Mouse (Mus musculus) gonadal fat pad, adult 2 months (tissue): ENCODE data around the gene Mcam. TPM values are rescaled to one million over a fixed set of nuclear protein-coding genes. Genes with fewer than 3 reads are reported as not detected.

Experiments
- DNase-seq: peaks from one replicate; pipeline ENCODE4 v3.0.0-alpha.2; 2012; ENCODE audit warnings: low read depth
- polyA plus RNA-seq: library from polyadenylated mRNA; depleted of rRNA; stranded (reverse); fragments of >200 nt; gene quantifications from 2 replicates; pipeline ENCODE4 v1.2.3, GENCODE M21; 2012

The Mcam gene
- polyA plus RNA-seq, 1 experiment = 288 TPM

DNA sequence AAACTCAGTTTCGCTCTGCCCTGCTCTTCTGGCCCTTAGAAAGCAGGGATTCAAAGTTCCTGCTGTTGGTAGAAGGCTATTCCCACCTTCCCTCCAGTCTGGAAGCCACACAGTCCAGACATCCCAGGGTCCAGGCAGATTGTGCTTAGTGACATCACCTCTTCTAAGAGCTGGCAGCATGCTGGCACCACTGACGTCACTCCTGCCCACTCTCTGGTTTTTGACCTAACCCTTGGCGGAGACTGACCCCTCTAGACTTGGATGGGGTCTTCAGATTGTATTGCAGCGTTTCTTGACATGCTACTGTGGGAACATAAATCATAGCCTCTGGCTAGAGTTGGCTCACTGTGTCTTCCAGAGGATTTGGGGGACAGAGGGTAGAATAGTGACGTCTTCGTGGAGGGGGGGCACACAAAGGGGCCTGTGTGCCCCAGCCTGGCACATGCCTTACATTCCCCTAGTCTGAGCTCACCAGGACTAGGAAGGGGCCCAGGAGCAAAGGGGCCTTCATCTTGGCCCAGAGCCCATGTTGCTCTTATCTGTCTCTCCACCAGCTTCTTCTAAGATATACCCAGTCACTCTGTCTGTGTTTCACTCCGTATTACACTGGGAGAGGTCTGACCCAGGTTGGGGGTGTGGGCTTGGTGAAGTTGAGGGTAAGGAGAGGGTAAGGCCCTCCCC is 1.6 kb downstream of the Mcam start:
- DNase-seq = no peak

DNA sequence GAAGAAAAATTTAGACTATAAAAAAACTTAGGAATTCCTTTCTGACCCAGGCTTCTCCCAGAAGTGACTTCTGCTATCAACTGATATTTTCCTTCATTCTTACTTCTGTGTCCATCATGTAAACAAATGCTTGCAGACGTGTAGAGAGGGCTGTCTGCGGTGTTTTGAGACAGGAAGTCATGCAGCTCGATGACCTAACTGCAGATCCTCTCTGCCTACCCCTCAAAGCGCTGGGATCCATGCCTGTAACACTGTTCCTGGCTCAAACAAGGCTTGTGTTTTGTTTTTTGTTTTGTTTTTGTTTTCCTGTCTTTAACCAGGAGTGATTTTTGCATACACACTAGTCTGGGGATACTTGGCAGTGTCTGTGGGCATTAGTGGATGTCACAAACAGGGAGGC is 3.6 kb downstream of the Mcam start:
- DNase-seq = no peak

DNA sequence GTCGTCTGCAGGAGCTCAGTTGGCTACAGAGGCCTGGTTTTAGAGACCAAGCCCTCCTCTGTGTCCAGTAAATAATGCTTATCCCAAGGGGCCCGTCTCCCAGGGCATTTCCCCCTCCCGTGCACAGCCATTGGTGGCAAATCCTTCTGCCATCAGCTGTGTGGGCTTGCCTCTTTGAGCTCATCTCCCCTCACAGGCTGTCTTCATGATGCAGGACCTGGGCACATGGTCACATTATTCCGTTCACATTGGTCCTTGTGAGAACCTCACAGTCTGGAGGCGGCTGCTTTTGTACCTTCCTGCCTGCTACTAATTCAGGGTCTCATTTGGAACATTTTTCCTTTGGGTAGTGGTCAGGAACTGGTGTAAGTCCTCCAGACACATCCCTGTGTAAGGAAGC is 7.7 kb downstream of the Mcam start:
- DNase-seq = no peak

DNA sequence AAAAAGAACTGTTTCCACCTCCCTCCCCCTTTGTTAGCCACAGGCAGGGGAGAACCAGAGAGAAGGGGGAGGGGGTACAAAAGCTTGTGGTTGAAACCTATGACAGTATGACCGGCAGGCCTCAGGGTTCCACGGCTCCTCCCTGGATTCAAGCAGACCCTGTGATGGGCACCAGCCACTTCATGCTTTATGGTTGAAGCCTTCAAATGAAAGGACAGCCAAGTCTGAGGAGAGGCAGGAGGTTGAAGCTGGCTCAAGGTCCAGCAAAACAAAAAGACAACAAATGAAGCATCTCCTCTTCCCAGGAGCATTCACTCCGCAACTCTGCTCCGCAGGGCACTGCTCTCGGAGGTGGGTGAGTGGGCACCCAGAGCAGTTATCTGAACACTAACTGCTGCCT is 9.2 kb downstream of the Mcam start:
- DNase-seq = no peak

DNA sequence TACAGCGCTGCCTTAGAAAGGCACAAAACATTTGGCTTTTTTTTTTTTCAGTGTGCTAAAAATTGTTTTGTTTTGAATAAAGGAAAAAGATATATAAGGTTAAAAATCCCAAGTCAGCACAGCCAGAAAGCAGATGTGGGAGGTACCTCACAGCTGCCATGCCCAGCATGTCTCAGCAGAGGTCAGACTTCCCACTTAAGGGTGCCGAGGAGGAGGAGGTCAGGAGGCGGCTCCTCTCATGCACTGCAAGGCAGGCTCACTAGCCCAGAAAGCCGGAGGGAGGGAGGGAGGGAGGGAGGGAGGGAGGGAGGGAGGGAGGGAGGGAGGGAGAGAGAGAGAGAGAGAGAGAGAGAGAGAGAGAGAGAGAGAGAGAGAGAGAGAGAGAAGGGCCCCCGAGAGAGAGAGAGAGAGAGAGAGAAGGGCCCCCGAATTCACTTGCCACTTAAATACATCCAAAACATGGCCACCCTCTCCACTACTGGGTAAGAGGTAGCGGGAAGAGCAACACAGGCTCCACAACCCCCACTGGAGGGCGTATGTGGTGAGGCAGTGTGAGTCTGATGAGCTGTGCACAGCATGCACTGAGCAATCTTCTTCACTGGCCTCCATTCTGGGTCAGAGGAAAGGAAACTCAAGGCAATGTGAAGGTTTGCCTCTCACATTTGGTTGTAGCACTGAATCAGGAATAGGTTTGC is 9.9 kb downstream of the Mcam start:
- DNase-seq = no peak

DNA sequence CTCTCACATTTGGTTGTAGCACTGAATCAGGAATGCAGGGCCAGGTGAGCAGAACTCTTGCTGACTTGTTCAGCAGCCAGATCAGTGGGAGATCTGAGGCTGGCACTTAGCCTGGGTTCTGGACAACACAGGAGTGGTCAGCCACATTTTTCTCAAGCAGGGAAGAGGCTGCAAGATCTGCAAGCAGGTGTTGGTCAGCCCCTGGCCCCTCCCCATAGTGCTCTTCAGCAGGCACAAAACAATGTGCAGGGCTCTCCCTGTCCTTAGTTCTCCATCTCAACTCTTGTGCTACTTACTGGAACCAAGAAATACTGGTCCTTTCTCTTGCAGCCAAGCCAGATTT is 10.4 kb downstream of the Mcam start:
- no peak for DNase-seq

DNA sequence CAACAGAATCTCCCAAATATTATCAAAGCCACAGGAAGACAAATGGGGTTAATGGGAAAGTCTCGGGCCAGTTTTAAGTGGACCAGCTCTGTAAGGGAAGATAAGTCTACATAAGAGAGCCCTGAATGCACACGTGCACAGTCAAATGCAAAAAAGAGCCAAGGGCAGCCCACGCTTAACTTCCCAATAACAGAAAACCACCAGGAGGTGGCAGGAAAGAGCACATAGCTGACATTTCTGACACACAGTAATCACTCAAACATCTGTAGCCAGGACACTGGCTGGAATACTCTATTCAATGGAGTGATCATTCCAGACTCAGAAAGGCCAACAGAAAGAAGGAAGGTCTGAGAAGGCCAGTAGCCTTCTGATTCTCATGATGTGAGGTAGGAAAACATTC is 13.0 kb downstream of the Mcam start:
- no peak for DNase-seq

DNA sequence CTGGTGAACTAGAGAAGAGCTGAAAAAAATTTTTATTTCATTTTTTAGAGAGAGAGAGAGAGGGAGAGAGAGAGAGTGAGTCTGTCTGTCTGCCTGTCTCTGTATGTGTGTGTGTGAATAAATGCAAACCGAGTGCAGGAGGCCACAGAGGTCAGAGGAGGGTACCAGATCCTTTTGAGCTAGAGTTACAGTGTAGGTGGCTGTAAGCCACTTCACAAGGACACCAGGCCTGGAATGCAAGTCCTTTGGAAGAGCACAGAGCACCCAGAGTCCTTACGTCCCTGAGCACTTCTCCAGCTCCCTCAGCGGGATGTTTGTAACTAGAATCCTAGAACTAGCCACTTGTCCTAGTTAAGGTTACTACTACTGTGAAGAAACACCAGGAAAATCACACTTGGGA is 25.6 kb downstream of the Mcam start:
- no peak for DNase-seq

DNA sequence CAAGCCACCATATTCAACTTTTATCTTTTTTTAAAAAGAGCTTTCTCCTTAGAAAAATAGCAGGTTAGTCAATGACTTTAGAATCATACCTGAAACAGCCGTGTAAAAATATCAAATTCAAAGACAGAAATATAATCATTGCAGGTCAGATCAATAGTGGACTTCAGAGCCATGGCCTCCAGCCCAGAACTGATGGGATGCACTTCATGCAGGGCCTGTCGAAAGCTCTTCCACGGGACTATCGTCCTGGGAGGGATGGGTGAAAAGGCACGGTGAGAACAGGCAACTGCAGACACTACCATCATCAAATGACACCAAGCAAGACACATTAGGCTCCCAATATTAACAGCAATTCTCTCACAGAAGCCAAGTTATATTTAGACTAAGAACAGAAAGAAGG is 34.7 kb downstream of the Mcam start:
- DNase-seq = no peak

DNA sequence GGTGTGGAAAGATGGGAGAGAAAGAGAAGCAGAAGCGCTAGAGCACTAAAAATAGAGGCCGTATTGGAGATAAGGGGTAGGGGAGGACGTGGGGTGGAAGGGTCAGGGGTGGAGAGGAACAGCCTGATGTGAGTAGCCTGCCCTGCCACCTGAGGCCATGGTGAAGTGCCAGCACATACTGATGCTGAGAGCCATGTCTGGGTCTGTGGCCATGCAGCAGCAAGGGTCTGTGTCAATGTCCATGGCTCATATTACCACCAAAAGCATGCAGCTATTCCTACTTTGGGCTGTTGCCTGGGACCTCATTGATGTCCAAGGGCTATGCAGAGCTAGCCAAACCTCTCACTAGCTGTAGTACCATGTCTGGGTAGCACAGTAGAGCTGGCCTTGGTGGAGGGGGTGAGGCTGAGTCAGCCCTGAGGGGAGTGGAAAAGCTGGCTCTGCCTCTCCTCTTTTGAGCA is 36.5 kb downstream of the Mcam start:
- no peak for DNase-seq

DNA sequence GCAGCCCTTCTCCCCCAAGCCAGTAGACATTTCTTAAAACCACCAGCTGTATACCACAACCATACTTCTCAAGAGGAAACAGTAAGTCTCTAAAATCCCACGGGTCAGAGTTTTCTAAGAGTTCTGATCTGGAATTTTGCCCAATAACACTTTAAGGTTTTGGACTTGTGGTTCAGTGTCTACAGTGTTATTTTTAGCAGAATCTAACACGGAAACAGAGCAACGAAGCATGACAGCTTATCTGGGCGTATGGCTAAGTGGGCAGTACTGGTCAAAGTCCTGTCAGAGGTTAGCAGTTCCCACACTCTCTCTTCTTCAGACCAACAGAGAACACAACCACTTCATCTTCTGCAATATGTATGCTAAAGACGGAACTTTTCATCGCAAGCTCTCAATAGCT is 41.3 kb downstream of the Mcam start:
- no peak for DNase-seq

DNA sequence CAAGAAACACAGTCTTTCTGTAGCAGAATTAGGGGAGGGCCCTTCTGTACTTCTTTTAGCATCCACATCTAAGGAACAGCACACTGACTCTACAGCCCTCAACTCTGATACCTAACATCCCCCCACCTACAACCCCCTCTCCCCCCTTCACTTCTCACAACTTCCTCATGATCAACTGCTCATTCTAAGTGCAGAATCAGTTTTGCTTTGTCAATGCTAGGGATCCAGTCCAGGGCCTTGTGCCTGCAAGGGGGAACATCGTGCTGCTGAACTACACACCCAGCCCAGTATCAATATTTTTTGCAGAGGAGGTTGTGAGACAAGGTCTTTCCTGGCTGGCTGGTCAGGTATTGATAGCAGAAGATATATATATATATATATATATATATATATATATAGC is 41.7 kb downstream of the Mcam start:
- DNase-seq = no peak

DNA sequence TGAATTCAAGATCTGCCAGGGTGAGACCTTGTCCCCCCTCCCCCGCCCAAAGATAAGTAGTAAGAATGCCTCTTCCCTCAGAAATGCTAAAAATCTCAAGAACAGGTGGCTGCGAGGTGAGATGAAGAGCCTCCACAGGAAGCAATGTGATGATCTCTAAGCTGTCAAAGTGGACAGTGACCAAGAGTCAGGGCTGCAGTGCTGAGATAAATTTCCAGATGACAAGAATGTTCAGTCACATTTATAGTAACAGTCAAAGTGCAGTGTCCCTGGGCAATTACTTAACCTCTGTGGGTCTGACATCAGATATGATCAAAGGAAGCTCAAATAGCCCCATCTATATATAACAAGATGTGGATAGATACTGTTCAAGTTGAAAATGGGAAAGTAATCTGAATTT is 43.1 kb downstream of the Mcam start:
- DNase-seq = no peak

DNA sequence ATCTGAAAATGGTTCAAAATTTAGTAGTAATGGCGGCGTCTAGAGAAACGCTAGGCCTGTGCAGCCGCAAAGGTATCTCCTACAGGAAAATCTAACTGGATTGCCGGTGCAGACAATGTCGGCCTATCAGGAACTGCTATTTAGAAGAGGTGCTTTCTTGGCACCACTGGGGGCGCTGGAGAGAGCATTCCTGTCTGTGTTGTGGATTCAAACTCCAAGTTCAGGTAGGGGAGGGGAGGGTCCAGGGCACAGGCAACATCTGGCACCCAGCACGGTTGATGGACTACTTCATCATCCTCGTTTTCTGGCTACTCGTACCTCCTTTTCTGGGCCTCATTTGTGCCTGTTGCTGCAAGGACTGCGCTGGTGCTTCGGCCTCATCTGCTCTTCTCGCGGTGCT is 44.1 kb downstream of the Mcam start:
- DNase-seq = no peak

DNA sequence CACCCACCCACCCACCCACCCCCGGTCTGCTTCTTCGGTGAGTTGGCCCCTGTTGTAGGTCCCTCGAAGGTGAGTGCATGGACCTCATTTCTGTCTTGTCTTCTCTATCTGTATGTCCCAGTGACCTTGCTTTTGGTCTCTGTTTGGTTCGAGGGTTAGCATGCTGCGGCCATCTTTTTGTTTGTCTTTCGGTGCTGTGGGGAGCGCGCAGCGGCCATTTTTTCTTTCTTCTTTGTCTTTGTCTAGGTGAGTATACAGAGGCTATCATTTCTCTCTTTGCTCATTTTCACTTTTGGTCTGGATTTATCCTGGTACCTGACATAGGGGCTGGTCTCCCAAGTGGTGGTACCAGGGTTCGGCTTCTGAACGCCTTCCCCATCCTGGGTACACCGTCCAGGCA is 44.5 kb downstream of the Mcam start:
- DNase-seq = no peak

DNA sequence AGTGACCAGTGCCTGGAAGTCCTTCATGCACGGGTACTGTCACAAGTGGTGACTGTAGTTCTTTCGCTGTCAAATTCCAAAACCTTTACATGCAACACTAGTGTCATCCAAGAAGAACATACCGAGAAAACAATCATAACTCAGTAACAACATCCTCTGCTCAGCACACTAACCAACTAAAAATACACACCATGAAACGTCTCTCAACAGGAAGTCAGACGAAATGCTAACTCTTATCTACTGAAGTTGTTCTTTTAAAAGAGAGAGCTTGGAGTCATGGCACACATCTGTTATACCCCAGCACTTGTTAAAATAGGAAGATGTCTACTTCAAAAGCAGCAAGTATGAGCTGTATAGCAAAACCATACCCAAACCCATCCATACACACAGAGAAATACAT is 47.3 kb downstream of the Mcam start:
- no peak for DNase-seq

DNA sequence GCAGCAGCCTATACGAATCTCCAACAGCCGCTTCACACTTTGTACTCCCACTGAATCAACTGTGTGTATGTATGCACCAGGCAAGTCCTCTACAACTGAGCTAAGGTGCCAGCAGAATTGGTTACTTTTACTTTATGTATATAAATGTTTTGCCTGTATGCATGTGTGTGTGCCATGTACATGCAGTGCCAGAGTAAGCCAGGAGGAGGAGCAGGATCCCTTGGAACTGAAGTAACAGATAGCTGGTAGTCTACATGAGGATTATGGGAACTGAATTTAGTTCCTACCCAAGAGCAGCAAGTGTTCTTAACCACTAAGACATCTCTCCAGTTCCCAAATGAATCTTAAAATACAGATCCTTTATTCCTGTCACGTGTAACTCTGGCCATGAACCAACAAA is 48.0 kb downstream of the Mcam start:
- no peak for DNase-seq

DNA sequence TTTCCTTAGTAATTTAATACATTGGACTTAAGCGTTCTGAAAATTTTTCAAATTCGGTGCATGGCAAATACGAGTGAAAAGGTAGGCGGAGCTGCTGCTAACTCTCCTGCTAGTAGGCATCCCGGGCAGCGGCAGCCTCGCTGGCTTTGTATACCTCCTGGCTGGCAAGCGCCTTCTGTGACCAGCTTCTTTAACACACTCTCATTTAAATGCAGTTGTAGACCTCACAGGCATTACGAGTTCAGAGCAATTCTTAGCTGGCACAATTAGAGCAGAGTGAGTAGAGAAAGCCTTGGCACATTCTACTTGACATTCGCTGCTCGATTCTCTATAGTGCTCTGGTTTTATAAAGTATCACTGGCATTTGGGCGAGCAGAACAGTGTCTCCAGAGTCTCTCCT is 54.0 kb downstream of the Mcam start:
- DNase-seq = no peak

DNA sequence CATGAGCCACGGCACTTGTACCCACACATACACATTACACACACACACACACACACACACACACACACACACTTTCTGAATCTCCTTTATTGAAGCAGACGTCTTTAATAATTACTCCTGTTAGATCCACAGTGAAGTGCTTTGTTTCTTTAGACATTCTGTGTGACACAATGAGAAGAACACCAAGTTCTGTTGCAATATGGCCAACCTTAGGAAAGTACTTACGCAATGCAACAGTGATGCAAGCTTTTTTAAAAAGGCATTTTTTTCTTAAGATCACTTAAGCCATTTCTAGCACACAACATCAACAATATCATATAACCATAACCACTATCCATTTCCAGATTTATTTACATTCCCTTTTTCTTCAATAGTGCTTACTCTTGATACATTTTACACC is 56.9 kb downstream of the Mcam start:
- peak; percentile 88 for DNase-seq

DNA sequence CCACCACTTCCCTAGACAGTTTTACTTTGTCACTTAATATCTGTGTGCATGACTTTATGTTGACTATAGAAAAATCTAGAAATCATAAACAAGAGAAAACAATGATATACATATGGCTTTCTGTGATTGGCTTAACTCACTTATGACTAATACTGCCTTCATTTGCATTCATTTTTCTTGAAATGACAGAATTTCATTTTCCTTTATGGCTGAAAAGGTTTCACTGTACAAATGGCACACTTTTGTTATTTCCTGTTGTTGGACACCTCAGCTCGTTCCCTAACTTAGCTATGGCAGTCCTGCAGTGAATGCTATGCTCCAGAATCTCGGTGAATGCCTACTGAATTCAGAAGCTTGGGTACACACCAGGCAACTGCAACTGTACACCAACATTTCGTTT is 58.0 kb downstream of the Mcam start:
- no peak for DNase-seq
